Comparison of ENCODE assay signal across 8 mouse cellular contexts in the genomic region with DNA sequence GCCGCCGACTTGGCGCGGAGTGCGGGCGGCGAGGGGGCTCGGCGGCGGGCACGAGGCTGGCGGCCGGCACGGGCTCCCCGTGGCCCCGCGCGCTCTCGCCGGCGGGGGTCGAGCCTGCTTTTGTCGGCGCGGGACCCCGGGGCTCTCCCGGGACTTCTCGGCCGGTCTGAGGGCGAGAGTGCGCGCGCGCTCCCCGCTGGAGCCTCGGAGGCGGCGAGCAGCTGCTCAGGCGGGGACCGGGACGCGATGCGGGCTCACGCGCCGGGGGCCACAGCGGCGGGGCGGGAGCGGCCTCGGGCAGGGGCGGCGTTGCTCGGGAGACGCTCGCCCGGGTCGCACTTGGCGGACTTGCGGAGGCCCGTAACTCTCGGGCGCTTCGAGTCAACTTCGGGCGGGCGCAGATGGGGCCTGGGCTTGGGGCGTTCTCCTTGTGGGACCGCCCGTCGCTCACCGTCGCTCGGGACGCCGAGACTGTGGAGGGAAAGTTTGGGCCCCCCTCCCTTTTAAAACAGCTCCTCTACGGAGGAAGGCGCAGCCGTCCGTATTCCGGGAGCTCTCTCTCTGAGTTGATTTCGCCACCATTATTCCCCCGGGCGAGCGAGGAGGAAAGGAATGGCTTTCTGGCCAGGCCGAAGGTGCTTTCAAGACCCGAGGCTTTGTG. TPM values are rescaled to one million over a fixed set of nuclear protein-coding genes. Genes with fewer than 3 reads are reported as not detected.
A peak's percentile ranks its signal among the peaks of the same experiment; 100 is the strongest.
DNase-seq lines count a peak whose midpoint lies in the region; ATAC-seq lines count a peak whose summit lies in the region.

No protein-coding gene starts in this region.

- H3K4me3 ChIP-seq in embryonic facial prominence, embryonic 15.5 days (replicated peaks), result peak overlapping the region; percentile 81
- peak overlapping the region; percentile 93 for H3K4me3 ChIP-seq in liver, embryonic 11.5 days (ENCODE audit: low read depth, low read length)
- peak overlapping the region; percentile 93 for H3K4me3 ChIP-seq in neural tube, embryonic 12.5 days

- ATAC-seq in embryonic facial prominence, embryonic 15.5 days (ENCODE audit: insufficient number of reproducible peaks, low FRiP score, low TSS enrichment, low read depth), result peak; percentile 2; the same call in 1 of the 2 replicates
- peak; percentile 40 for ATAC-seq in liver, embryonic 11.5 days (replicated peaks; ENCODE audit: low FRiP score)
- peak; percentile 18 for ATAC-seq in neural tube, embryonic 12.5 days (ENCODE audit: low FRiP score, low read depth)

- H3K9ac ChIP-seq in embryonic facial prominence, embryonic 15.5 days, result peak overlapping the region; percentile 68
- H3K9ac ChIP-seq in liver, embryonic 11.5 days (ENCODE audit: low read depth, low read length), result peak overlapping the region; percentile 93
- peak overlapping the region; percentile 94 for H3K9ac ChIP-seq in neural tube, embryonic 12.5 days

- peak overlapping the region; percentile 89 for H3K4me2 ChIP-seq in embryonic facial prominence, embryonic 15.5 days (replicated peaks)
- peak overlapping the region; percentile 96 for H3K4me2 ChIP-seq in liver, embryonic 11.5 days
- H3K4me2 ChIP-seq in neural tube, embryonic 12.5 days (replicated peaks), result peak overlapping the region; percentile 90

- DNase-seq in CD4-positive helper T cell, adult 2 months (ENCODE audit: low read depth, low spot score), result peak; percentile 16
- DNase-seq in brain, adult 2 months (ENCODE audit: low read depth, low spot score), result peak; percentile 32
- DNase-seq in heart, adult 9 months (ENCODE audit: low spot score in 2 of 2), result peak; percentile 40 to 48
- peak; percentile 40 for DNase-seq in kidney, adult 9 months
- peak; percentile 79 for DNase-seq in liver, embryonic 11.5 days (ENCODE audit: low spot score)
- DNase-seq in testis, postnatal 14 days (ENCODE audit: low spot score), result peak; percentile 77

- peaks cover 14% of the 10 kb centered on the region for H3K4me1 ChIP-seq in embryonic facial prominence, embryonic 15.5 days
- peaks cover 9% of the 10 kb centered on the region for H3K4me1 ChIP-seq in liver, embryonic 11.5 days (replicated peaks; ENCODE audit: control insufficient read depth, insufficient read depth, low read length)
- H3K4me1 ChIP-seq in neural tube, embryonic 12.5 days, result peaks cover 15% of the 10 kb centered on the region; the same call in 1 of the 2 replicates

- peak overlapping the region; percentile 93 for H3K27ac ChIP-seq in embryonic facial prominence, embryonic 15.5 days (replicated peaks)
- H3K27ac ChIP-seq in liver, embryonic 11.5 days (ENCODE audit: low read depth, low read length), result peak overlapping the region; percentile 98
- peak overlapping the region; percentile 99 for H3K27ac ChIP-seq in neural tube, embryonic 12.5 days

- H3K36me3 ChIP-seq in embryonic facial prominence, embryonic 15.5 days, result no peaks in the 10 kb centered on the region
- no peaks in the 10 kb centered on the region for H3K36me3 ChIP-seq in liver, embryonic 11.5 days (ENCODE audit: control insufficient read depth, insufficient read depth, low read length)
- no peaks in the 10 kb centered on the region for H3K36me3 ChIP-seq in neural tube, embryonic 12.5 days

- under 1% methylated on average over 87 of the region's 87 CpGs for WGBS in embryonic facial prominence, embryonic 15.5 days
- under 1% methylated on average over 87 of the region's 87 CpGs for WGBS in liver, embryonic 11.5 days
- under 1% methylated on average over 86 of the region's 87 CpGs for WGBS in neural tube, embryonic 12.5 days

- H3K9me3 ChIP-seq in embryonic facial prominence, embryonic 15.5 days (replicated peaks), result no peaks in the 10 kb centered on the region
- no peaks in the 10 kb centered on the region for H3K9me3 ChIP-seq in liver, embryonic 11.5 days (ENCODE audit: control insufficient read depth, low read length)
- H3K9me3 ChIP-seq in neural tube, embryonic 12.5 days, result no peaks in the 10 kb centered on the region

- H3K27me3 ChIP-seq in embryonic facial prominence, embryonic 15.5 days, result peaks cover 5% of the 10 kb centered on the region; the same call in 1 of the 2 replicates
- H3K27me3 ChIP-seq in liver, embryonic 11.5 days (replicated peaks; ENCODE audit: control insufficient read depth, insufficient read depth, low read length), result no peaks in the 10 kb centered on the region
- no peaks in the 10 kb centered on the region for H3K27me3 ChIP-seq in neural tube, embryonic 12.5 days (replicated peaks)

RNA-seq across cellular contexts. Expression of gene Cecr2, which starts 0.7 kb away (rescaled TPM):
- polyA plus RNA-seq in embryonic facial prominence, embryonic 15.5 days (2015; fragmentation: Nextera tagmentation; extraction: Ambion mirVana), result 2.9 and 3.4 TPM in 2 replicates
- 11.9 and 13.3 TPM in 2 replicates for polyA plus RNA-seq in liver, embryonic 11.5 days (2014; fragmentation: Nextera tagmentation; extraction: Ambion mirVana)
- polyA plus RNA-seq in neural tube, embryonic 12.5 days (2016; fragmentation: Nextera tagmentation; extraction: Ambion mirVana), result 17.8 and 17.9 TPM in 2 replicates

Comparison
In these comparisons a context has a peak if more than half of its experiments do, and no peak if none do; other contexts are left out.
1. Peak in every context shown above with its lines: DNase-seq, ATAC-seq, H3K4me3 ChIP-seq and H3K27ac ChIP-seq.
2. DNase-seq: peak in every context shown above with its lines; median percentile 79 in liver, embryonic 11.5 days; 77 in testis, postnatal 14 days; 44 in heart, adult 9 months; 40 in kidney, adult 9 months; 32 in brain, adult 2 months; 16 in CD4-positive helper T cell, adult 2 months.